15 mouse cellular contexts compared by ENCODE assay signal in genomic region chr6:72139508-72140193, GRCm38 (mm10). TPM values are rescaled to one million over a fixed set of nuclear protein-coding genes. Genes with fewer than 3 reads are reported as not detected.
DNase-seq lines count a peak whose midpoint lies in the region; ATAC-seq lines count a peak whose summit lies in the region.
"Had no signal": no experiment of that assay in that cellular context is flagged by ENCODE, and none has a peak within 500 bp of the region (broad histone marks: within the 10 kb centered on the region; RNA-seq: fewer than 3 reads in every experiment).

No protein-coding gene starts in this region.

- H3K9ac ChIP-seq in embryonic facial prominence, embryonic 14.5 days (ENCODE audit: low read depth, low read length): no peak overlapping the region
- H3K9ac ChIP-seq in liver, embryonic 12.5 days: no peak overlapping the region
- H3K9ac ChIP-seq: heart, embryonic 12.5 days; hindbrain, embryonic 13.5 days had no signal

- no peaks in the 10 kb centered on the region for H3K27me3 ChIP-seq in embryonic facial prominence, embryonic 14.5 days (replicated peaks; ENCODE audit: control insufficient read depth, insufficient read depth, low read length)
- no peaks in the 10 kb centered on the region for H3K27me3 ChIP-seq in embryonic facial prominence, embryonic 10.5 days (replicated peaks; ENCODE audit: low read depth, poor library complexity, severe bottlenecking)
- no peaks in the 10 kb centered on the region for H3K27me3 ChIP-seq in liver, embryonic 12.5 days (replicated peaks)
- H3K27me3 ChIP-seq: heart, embryonic 12.5 days; hindbrain, embryonic 13.5 days had no signal

- DNase-seq in embryonic facial prominence, embryonic 14.5 days (ENCODE audit: low spot score): peak; percentile 65
- DNase-seq in embryonic facial prominence, embryonic 10.5 days (ENCODE audit: low spot score): no peak
- no peak for DNase-seq in liver
- DNase-seq in brain, adult 2 months (ENCODE audit: low read depth, low spot score): peak; percentile 37
- DNase-seq in right cerebral cortex, postnatal 36 days (ENCODE audit: low spot score in 2 of 2): no peak
- DNase-seq: cerebellum, adult 2 months; kidney, adult 18-20 months; right cerebral cortex, postnatal 4 days had no signal

- no peaks in the 10 kb centered on the region for H3K9me3 ChIP-seq in embryonic facial prominence, embryonic 14.5 days (ENCODE audit: control insufficient read depth, low read length)
- no peaks in the 10 kb centered on the region for H3K9me3 ChIP-seq in embryonic facial prominence, embryonic 10.5 days
- no peaks in the 10 kb centered on the region for H3K9me3 ChIP-seq in liver, embryonic 12.5 days (replicated peaks)
- H3K9me3 ChIP-seq: heart, embryonic 12.5 days; hindbrain, embryonic 13.5 days; megakaryocyte, embryonic 14.5 days had no signal

- 0 out of 2 replicates have a peak, but pooled peaks cover 4% of the 10 kb centered on the region for H3K4me1 ChIP-seq in embryonic facial prominence, embryonic 14.5 days (ENCODE audit: control insufficient read depth, insufficient read depth, low read length)
- peaks cover 25% of the 10 kb centered on the region for H3K4me1 ChIP-seq in embryonic facial prominence, embryonic 10.5 days
- peaks cover 45% of the 10 kb centered on the region for H3K4me1 ChIP-seq in liver, embryonic 12.5 days
- H3K4me1 ChIP-seq: hindbrain, embryonic 13.5 days had no signal

- 0 out of 2 replicates have a peak overlapping the region, but pooled peaks have one; percentile 39 for H3K27ac ChIP-seq in embryonic facial prominence, embryonic 14.5 days (replicated peaks; ENCODE audit: low read depth, low read length)
- no peak overlapping the region; the same call in 1 of the 2 replicates for H3K27ac ChIP-seq in embryonic facial prominence, embryonic 10.5 days (replicated peaks)
- peak overlapping the region; percentile 3 for H3K27ac ChIP-seq in liver, embryonic 12.5 days
- H3K27ac ChIP-seq: hindbrain, embryonic 13.5 days had no signal

- H3K4me2 ChIP-seq in embryonic facial prominence, embryonic 14.5 days (ENCODE audit: low read depth, low read length): no peak overlapping the region
- no peak overlapping the region for H3K4me2 ChIP-seq in liver, embryonic 12.5 days
- H3K4me2 ChIP-seq: heart, embryonic 12.5 days; hindbrain, embryonic 13.5 days had no signal

- H3K36me3 ChIP-seq in embryonic facial prominence, embryonic 14.5 days (ENCODE audit: control insufficient read depth, insufficient read depth, low read length): peaks cover 3% of the 10 kb centered on the region; the same call in 1 of the 2 replicates
- peaks cover 54% of the 10 kb centered on the region for H3K36me3 ChIP-seq in embryonic facial prominence, embryonic 10.5 days (replicated peaks)
- H3K36me3 ChIP-seq in liver, embryonic 12.5 days: peaks cover 83% of the 10 kb centered on the region

- H3K4me3 ChIP-seq in embryonic facial prominence, embryonic 14.5 days (ENCODE audit: low read depth, low read length): no peak overlapping the region
- no peak overlapping the region for H3K4me3 ChIP-seq in embryonic facial prominence, embryonic 10.5 days
- H3K4me3 ChIP-seq in liver, embryonic 12.5 days: no peak overlapping the region
- H3K4me3 ChIP-seq: heart, embryonic 12.5 days; hindbrain, embryonic 13.5 days; megakaryocyte, embryonic 14.5 days; myocyte had no signal

- peak; percentile 83 for ATAC-seq in embryonic facial prominence, embryonic 14.5 days (ENCODE audit: low read depth)
- ATAC-seq in liver, embryonic 12.5 days: no peak
- ATAC-seq in megakaryocyte, adult 5-6 weeks (ENCODE audit: poor library complexity, severe bottlenecking): peak; percentile 73
- no peak; the same call in 1 of the 2 replicates for ATAC-seq in erythroblast, adult 5-6 weeks (replicated peaks; ENCODE audit: low FRiP score, poor library complexity, severe bottlenecking)

- WGBS in embryonic facial prominence, embryonic 14.5 days: 71% methylated on average over 9 of the region's 9 CpGs
- 87% methylated on average over 9 of the region's 9 CpGs for WGBS in embryonic facial prominence, embryonic 10.5 days
- 63% methylated on average over 9 of the region's 9 CpGs for WGBS in liver, embryonic 12.5 days (ENCODE audit: insufficient replicate concordance)

RNA-seq across cellular contexts. Expression of gene St3gal5, which starts 42.3 kb away (rescaled TPM):
- 31.3 and 33.6 TPM in 2 replicates for polyA plus RNA-seq in embryonic facial prominence, embryonic 14.5 days (2014; fragmentation: Nextera tagmentation; extraction: Ambion mirVana)
- 32.2 and 32.6 TPM in 2 replicates for polyA plus RNA-seq in embryonic facial prominence, embryonic 10.5 days (2016; fragmentation: Nextera tagmentation; extraction: Ambion mirVana)
- polyA plus RNA-seq in liver, embryonic 12.5 days (2016; fragmentation: Nextera tagmentation; extraction: Ambion mirVana): 166 and 181 TPM in 2 replicates
- 57.9 and 69.2 TPM in 2 replicates for total RNA-seq in megakaryocyte, adult 5-6 weeks (2015)
- 73.5 and 121 TPM in 2 replicates for total RNA-seq in megakaryocyte, adult 5-6 weeks (2017)
- total RNA-seq in erythroblast, adult 5-6 weeks (2015; ENCODE audit: low replicate concordance): 679 and 733 TPM in 2 replicates
- 965 and 998 TPM in 2 replicates for total RNA-seq in erythroblast, adult 5-6 weeks (2017; ENCODE audit: low replicate concordance)

Comparison
In these comparisons a context has a peak if more than half of its experiments do, and no peak if none do; other contexts are left out.
1. DNase-seq: peak in embryonic facial prominence, embryonic 14.5 days (single experiment) and brain, adult 2 months (single experiment); none in embryonic facial prominence, embryonic 10.5 days (single experiment), liver (single experiment) and right cerebral cortex, postnatal 36 days (0 of 2).
2. ATAC-seq: peak in embryonic facial prominence, embryonic 14.5 days (single experiment) and megakaryocyte, adult 5-6 weeks (single experiment); none in liver, embryonic 12.5 days (single experiment) and erythroblast, adult 5-6 weeks (single experiment).